Mouse (Mus musculus) 3T3-L1 (cell line): ENCODE measurements around the gene Plekhh2.
A peak's percentile ranks its signal among the peaks of the same experiment; 100 is the strongest.

ENCODE experiments used
- DNase-seq: peaks from one replicate; pipeline ENCODE4 v3.0.0-alpha.2; 2015; ENCODE audit warnings: low read depth, low spot score

Gene Plekhh2

GRCm38 (mm10) chr17:84607617-84608016, 95.9 kb downstream of the Plekhh2 start:
- no peak for DNase-seq

DNA sequence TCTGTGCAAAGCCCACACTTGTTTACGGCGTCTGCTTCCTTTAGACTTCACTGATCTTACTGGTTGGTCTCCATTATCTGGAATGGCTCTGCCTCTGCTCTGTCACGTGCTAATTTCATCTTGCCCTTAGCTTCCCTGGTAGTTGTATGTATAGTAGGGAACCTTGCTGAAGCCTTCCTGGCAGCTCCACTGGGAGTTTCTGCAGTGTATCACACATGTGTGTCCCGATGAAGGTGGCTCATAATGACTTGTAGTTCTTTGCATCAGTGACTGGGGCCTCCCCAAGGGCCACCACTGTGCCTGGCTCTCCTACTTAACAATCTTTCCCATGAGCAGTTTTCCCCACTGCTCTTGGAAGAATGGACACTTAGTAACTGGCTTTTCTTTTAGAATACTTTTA, 96.9 kb downstream of the Plekhh2 start:
- no peak for DNase-seq

GRCm38 (mm10) chr17:84611500-84611899, 99.8 kb downstream of the Plekhh2 start:
- peak; percentile 77 for DNase-seq

GRCm38 (mm10) chr17:84611971-84612370, 100.3 kb downstream of the Plekhh2 start:
- peak; percentile 75 for DNase-seq

- DNase-seq = no peak
Measured at GRCm38 (mm10) chr17:84615811-84616210, 104.1 kb downstream of the Plekhh2 start.

DNA sequence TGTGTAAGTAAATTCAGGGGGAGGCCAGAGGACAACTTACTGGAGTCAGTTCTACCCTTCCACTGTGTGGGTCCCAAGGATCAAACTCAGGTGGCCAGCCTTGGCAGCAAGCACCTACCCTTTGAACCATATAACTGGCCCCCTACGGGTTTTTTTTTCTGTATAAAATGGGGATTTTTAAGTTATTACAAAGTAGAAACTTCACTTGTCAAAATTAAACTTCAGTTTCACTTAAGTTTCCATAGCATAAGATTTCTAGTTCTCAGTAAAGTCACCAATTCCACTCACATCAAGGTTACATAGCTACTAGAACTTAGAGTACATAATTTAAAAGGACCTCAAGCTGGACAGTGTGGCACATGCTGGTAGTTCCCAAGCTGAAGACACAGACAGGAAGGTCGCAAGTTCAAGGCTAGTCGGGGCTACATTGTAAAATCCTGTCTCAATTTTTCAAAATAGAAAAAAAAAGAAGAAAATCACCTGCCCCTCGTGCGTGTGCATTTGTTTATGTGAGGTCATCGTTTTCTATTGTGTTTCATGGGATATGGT, 104.9 kb downstream of the Plekhh2 start:
- no peak for DNase-seq

GRCm38 (mm10) chr17:84617953-84618352, 106.3 kb downstream of the Plekhh2 start:
- DNase-seq = no peak

DNA sequence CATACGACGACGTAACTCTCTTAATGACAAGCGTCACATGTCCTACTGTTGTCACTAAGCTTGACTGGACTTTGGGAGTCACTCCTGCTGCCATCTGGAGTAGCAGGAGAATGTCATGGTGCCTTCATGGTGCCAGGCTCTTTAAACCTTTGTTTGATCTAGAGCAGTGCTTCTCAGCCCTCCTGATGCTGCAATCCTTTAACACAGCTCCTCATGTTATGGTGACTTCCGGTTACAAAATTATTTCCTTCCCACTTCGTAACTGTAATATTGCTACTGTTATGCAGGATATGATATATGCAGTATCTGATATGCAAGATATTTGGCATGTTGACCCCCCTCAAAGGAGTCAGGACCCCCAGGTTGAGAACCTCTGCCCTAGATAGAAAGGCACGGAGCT, 107.4 kb downstream of the Plekhh2 start:
- no peak for DNase-seq

DNA sequence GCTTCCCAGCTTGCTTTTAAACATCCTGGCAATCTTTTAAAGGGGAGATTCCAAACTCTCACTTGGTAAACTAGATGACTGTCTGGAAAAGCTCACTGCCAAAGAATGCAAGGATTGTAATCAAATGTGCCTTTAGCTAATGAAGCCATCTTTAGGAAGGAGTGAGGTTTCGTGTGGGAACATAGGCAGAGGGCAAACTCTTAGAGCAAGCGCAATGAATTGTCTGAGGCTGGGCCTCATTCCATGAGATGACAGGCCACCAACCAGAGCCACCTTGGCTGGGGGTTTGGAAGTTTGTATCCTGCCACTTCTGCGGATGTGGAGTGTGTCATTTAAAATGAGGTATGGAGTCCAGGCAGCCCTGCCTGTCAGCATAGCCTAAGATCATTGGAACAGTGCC, 108.4 kb downstream of the Plekhh2 start:
- DNase-seq = no peak

GRCm38 (mm10) chr17:84620610-84621009, 108.9 kb downstream of the Plekhh2 start:
- no peak for DNase-seq

- DNase-seq = no peak
Measured at GRCm38 (mm10) chr17:84621209-84621608, 109.5 kb downstream of the Plekhh2 start.

- DNase-seq = peak; percentile 22
Measured at GRCm38 (mm10) chr17:84622028-84622427, 110.3 kb downstream of the Plekhh2 start.

DNA sequence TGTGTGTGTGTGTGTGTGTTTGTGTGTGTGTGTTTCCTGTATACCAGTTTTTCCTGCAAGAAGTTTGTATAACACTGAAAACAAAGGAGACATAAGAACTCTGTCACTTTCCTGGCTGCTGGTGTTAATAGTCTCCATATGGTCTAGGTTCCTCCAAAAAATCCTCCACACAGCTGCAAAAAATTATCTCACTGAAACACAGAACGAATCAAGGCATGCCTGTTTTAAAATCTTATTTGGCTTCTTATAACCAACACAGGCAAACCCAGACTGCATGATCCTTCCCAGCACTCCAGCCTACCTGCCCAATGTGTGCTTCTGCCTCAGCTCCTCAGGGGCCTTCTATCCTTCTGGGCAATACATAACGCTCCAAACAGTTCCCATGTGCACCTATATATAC, 111.2 kb downstream of the Plekhh2 start:
- DNase-seq = peak; percentile 57

- DNase-seq = peak; percentile 98
Measured at GRCm38 (mm10) chr17:84626276-84626856, 114.7 kb downstream of the Plekhh2 start, which contains the start of gene Dync2li1. Gene Dync2li1 (plus strand): TSS chr17:84626496.

- peak; percentile 59 for DNase-seq
Measured at GRCm38 (mm10) chr17:84626857-84627305, 115.2 kb downstream of the Plekhh2 start.

GRCm38 (mm10) chr17:84627721-84628120, 116.0 kb downstream of the Plekhh2 start:
- DNase-seq = no peak

DNA sequence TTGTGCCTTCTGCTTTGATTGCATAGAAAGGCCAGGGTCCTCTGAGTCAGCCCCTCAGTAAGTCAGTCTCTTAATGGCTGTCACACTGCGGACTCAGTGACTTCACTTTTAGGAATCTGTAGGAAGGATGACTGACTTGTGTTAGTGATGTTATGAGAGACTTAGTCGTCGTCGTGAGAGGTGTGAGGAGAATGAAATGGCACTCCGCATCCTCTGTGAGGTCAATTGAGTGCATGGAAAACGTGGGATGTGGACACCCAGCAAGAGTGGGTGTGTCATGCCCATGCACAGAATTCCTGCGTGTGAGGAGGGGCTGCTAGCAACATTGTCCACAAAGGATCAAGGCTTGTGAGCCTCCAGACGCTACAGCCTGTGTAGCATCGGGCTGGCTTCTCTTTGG, 116.9 kb downstream of the Plekhh2 start:
- DNase-seq = no peak

DNA sequence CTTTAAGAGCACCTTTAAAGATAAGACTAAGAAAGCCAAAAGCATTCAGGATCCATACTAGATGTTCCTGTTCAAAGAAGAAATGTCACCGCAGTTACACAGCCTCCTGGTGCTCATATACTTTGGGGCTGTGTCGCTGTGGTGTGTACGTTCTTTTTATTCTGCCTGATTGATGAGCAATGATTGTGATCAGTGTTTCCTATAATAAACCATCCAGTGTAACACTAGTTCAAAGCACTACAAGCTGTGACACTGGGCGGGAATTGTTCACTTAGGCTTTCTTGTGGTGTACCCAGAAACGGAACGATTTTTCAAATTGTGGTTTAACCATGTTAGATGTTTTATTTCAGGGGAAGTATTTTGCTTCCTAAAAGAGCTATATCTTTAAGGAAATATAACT, 120.1 kb downstream of the Plekhh2 start:
- DNase-seq = no peak

DNA sequence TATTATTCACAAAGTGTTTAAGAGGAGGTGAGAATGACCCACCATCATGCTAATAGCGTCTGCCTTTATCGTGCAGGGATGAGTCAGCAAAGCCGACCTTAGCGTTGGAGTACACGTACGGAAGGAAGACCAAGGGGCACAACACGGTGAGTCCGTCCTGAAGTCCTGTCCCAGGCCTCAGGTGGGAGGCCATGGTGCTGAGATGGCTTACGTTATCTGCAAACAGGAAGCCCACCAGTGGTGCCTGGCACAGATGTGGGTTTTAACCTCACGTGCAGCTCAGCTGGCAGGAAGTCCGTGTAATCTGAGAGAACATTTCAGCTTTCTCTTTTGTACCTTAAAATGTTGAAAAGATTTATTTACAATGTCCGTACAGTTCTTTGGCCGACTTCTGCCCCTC, 121.7 kb downstream of the Plekhh2 start:
- no peak for DNase-seq

DNA sequence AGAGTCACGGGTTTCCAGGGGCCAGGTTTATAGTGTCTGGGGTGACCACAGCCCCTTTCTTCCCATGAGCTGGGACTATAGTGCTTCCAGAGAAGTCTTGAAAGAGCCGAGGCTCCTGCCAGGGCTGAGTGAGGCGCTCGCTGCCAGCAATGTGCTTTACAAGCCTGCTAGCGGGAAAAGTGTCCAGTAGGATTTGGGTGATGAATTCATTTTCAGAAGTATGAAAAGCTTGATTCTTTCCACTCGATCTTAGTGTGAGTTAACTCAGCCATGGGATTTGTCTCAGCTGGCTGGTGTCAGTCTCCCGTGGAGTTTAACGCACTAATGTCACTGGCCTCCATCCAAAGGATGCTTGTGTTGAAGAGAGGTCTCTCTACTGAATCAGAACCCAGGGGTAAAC, 124.6 kb downstream of the Plekhh2 start:
- DNase-seq = no peak

- no peak for DNase-seq
Measured at GRCm38 (mm10) chr17:84637971-84638370, 126.3 kb downstream of the Plekhh2 start.

- DNase-seq = no peak
Measured at GRCm38 (mm10) chr17:84639796-84640378, 128.2 kb downstream of the Plekhh2 start.

DNA sequence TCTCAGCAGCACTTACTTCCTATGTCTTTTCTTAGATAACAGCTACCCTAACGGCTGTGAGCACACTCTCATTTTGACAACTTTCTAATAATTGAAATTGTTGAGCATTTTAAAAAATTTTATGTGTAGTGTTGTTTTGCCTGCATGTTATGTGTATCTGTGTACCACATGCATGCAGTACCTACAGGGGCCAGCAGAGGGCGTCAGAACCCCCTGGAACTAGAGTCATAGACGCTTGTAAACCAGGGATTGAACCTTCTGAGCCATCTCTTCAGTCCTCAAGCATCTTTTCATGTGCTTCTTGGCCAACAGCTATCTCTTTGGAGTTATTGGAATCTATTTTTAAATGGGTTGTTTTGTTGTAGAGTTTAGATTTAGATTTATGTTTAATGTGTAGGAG, 130.2 kb downstream of the Plekhh2 start:
- peak; percentile 46 for DNase-seq
